Mouse (Mus musculus) layer of hippocampus, postnatal 36 days (tissue): ENCODE measurements at regions not wholly inside any gene's neighbourhood (a gene's known extent, or its start where the extent isn't known, plus 50 kb on each side); places are given as distances from the start of the nearest gene placed in this dataset.

Experiments used
- DNase-seq, 2 experiments: peaks; one replicate each; pipeline ENCODE4 v3.0.0; 2022

DNA sequence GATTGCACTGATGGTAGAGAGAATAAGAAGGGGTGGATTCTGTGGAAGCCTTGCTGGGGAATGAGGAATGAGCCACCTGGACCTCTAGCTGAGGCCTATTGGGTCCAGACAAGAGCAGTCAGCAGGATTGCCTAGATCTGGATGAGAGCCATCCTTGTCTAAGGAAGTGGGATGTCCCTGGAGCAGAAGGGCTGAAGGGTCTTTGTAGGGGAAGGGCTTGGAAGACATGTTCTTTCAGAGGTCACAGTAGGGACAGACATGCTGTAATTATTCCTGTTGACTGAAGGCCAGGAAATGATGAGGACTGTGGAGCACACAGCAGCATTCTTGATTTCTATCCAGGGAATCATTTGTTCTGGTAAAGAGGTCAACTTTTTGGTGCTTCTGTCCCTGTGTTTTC is 86.2 kb upstream of the Nectin3 start:
- DNase-seq = no peak

DNA sequence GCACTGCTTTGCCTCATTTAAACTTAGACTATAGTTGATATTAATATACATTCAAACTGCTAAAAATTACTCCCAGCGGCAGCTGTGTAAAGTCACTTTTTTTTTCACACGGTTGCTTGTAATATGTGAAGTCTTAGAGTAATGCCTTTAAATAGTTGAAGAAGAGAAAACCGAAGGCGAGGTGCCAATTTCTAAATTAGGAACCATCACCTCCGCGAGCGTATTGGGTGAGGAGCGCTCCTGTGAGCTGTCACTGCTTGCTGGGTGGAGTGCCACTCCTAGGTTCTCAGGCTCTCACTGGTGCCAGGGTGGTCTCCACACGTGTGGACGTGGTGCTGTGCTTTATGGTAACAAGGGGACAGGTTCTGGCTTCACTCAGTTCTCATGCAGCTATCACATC is 82.8 kb upstream of the Nectin3 start:
- DNase-seq = no peak

- DNase-seq = no peak
Measured at GRCm38 (mm10) chr16:46574221-46574620, 75.9 kb upstream of the Nectin3 start.

DNA sequence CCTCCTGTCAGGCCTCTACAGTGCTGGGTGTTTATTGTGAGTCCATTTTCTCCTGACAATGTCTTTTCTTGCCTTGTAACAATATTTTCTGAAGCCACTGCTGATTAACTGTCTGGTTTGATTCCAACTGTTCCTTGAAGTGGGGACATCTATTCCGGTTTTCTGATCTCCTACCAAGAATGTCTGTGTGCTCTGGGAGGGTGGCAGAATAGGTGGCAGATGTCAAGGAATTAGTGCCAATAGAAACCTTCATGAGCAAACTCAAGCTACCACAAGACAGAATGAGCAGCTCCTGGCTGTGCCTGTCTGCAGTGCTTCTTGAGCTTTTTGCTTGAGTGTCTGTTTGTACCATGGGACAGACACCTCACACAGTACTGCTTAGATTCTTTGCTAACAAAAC is 69.1 kb upstream of the Nectin3 start:
- no peak for DNase-seq

DNA sequence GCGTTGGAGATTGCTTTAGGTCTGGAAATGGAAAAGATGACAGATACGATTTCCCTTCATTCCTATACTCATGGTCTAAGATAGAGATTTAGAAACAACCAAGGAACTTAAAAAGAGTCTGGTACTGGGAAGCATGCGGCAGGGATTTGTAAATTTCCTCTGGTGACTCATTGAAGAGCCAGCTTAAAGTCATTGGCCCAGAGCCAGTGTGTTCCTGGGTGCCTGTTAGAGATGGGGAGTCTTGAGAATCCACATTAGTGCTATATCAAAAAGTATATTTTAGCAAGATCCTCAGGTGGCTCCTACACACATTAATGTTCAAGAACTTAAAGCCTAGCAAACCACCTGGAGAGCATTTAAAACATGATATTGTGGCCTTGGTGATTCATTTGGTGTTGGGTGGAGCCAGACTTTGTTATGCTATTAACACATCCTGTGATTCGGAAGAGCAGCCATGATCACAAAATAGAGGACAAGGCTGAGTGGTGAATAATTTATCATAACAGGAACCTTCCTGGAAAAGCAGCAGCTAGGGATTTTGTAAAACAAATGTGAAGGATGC is 67.8 kb upstream of the Nectin3 start:
- no peak for DNase-seq

- no peak for DNase-seq
Measured at GRCm38 (mm10) chr16:46557281-46557680, 59.0 kb upstream of the Nectin3 start.

GRCm38 (mm10) chr16:46548207-46548606 is 49.9 kb upstream of the Nectin3 start:
- DNase-seq = no peak
